Mouse (Mus musculus) CD4-positive, CD25-positive, alpha-beta regulatory T cell, adult 2 months (primary cell): ENCODE data around the gene Fgf8.
A peak's percentile ranks its signal among the peaks of the same experiment; 100 is the strongest.

Source experiments
- DNase-seq: peaks from one replicate; pipeline ENCODE4 v3.0.0-alpha.2; 2012; ENCODE audit warnings: low read depth, low spot score

Fgf8 gene

DNA sequence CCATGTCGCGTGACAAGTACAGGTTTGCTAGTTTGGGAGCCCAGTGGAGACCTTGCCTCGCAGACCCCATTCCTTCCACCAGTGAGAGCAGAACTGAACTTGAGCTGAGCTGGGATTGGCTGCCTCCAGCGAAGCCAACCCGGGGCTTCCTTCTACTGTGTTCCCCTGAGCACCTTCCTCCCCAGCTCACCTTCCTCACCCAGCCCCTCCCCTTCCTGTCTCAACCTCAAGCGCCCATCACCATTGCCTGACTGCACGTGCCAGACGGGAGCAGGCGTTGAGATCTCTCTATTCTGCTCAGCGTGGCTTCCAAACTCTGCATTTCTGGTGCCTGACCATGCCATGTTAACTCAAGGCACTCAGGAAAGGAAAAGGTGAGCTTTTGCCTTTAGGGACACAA is 15.5 kb downstream of the Fgf8 start:
- peak; percentile 31 for DNase-seq

DNA sequence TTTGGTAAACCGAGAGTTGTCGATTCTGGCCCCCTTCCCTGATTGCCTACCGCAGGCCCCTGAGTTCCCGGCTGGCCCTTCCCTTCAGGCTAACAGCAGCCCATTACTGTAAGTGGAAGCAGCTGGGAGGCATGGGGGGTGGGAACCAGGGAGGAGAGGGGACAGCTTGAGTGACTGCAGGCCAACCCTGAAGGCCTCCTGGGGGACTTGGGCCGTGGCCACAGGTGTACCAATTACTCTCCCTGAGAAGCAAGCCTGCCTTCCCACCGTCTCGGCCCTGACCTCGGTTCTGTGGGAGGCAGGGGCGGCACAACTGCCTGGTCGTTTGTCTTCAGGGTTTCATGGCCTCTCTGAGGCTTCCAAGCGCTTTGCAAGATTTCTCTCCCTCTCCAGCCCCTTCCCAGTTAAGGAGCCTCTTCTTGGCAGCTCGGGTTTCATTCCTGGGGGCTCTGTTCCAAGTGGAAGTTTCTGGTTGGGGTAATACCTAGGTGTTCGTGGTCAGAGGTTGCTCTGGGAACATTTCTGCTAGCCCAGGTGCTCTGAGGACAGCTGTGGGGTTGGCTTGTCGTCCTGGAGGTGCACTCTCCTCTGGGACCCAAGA is 16.9 kb downstream of the Fgf8 start:
- DNase-seq, result no peak

DNA sequence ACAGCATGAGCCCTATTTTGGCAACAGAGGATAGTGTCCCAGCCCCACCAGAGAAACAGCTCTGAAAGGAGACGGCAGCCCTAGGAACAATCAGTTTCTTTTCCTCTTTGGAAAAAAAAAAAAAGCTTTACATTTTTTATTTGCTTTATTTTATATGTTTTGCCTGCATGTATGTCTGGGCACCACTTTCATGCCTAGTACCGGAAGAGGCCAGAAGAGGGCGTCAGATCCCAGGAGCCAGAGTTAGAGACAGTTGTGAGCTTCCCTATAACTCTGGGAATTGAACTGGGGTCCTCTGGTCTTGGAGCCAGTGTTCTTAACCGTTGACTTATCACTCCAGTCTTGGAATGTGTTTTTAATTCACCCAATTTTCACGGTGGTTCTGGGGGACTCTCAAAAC is 20.5 kb downstream of the Fgf8 start:
- no peak for DNase-seq

DNA sequence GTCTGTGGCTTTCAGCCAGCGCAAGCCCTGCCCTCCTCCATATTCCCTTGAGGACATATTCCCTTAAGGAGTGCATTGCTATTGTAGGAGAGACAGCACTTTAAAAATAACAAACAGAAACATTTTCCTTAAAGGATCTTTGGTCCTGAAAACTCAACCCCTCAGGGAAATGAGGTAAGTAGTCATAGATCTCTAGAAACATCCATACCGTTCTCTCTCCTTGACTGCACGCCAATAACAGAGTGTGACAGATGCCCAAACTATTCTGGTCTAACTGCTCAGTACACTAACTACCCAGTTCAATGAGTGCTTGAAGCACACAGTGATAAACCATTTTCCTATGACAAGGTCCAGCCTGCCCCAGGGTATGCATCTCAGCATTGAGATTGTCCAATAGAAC is 24.4 kb downstream of the Fgf8 start:
- DNase-seq, result no peak

DNA sequence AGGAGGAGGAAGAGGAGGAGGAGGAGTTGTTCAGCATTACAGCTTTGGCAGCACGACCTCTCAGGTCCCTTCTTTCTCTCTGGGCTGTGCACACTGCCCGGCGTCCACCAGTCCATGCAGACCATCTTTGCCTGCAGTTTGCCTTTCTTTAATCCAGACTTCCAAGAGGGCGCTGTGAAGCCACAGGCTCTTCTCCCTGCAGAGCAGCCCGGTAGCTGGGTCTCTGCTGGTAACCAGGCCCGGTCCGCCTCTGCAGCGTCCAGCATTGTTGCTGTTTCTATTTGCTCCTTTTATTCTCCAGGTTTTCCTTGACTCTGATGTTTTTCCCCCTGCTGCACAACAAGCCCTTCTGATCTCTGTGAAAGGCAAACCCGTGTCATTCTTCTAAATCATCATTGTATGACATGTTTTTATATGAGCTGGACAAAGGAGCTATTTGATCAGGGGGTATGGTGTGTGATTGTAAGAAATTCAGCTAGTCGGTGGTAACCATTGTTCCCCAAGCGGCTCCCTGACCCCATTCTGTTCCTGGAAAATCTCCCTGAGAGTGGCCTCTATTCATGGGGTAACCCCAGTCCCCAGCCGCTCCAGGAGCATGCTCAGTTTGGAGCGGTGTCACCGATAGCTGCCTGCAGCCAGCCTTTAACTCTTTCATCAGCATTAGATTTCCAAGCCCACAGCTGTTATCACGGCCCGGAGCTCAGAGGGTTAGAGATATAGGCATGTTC is 25.1 kb downstream of the Fgf8 start:
- no peak for DNase-seq

DNA sequence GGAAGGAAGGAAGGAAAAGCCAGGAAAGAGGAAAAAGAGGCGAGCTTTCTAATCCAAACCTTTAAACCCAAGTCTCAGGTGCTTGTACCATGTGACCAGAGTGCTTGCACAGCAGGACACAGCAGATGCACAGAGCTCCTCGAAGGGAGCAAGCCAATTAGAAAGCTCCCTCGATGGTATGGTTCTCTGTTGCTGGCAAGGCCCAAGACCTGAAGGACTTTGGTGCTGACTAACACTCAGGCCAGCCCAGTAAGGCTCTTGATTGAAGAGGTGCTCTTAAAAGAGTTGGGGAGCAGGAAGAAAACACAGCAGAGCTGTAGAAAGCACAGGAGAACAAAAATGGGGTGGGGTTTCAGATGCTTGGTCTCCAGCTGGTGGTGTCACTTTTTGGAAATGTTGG is 34.0 kb downstream of the Fgf8 start:
- no peak for DNase-seq

DNA sequence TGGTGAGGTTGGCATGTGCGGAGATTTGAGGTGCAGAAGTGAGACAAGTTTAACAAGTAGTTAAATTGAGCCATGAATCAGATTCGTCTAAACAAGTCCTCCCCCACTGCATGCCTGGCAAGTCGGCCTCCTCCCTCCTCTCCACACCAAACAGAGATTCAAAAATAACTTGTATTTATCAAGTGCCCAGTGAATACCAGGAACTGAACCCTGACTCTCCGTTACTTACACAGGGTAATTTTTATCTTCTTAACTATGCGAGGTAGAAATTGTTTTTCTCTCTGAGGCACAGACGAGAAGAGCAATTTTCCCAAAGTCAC is 46.5 kb downstream of the Fgf8 start:
- DNase-seq, result no peak

DNA sequence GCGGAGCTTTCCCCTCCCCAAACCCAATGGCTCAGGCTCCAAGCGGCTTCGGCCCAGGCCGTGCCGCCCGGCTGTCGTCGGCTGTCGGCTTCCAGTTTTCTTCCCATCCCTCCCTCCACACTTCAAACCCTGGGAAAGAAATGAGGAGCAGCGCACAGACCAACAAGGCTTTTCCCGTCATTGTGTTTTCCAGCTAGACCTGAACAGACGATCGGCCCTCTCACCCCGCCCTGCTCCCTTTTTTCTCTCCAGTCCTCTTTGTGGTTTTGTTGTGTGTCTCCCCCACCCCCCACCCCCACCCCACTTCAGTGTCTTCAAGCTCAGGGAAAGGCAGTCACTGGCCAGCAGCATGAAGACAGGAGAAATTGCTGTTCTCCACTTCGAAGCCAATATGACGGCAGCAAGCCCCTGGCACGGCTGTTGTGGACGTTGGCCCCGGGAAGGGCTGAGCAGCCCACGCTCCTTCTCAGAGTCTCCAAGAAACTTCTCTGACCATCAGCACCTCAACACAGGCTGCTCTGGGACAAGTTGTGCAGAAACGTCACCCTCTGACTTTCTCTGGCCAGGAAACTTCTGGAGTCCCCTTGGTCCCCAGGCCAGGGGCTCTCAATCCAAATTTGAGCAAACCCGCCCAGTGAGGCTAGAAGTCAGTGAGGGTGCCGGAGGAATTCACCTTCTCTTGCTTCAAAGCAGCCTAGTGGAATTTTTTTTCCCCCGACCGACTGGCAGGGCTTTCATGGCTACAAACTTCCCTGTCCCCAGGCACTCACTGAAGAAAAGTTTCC is 47.0 kb downstream of the Fgf8 start:
- DNase-seq, result no peak

DNA sequence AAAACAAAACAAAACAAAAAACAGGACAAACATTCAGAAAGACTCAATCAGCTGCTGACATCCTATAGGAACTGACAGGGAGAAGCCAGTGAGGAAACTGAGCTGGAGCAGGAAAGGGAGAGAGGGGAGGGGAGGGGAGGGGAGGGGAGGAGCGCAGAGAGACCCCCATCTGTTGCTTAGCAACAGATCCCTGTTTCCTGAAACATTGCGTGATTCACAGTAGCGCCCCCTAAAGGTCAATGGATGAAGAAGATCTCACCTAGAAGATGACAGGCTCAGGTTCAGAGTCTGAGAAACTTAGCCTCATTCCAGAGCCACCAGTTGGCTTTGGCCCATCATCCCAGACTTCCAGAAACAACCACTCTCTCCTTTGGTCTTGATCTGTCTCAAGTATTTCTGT is 48.7 kb downstream of the Fgf8 start:
- DNase-seq, result peak; percentile 61

DNA sequence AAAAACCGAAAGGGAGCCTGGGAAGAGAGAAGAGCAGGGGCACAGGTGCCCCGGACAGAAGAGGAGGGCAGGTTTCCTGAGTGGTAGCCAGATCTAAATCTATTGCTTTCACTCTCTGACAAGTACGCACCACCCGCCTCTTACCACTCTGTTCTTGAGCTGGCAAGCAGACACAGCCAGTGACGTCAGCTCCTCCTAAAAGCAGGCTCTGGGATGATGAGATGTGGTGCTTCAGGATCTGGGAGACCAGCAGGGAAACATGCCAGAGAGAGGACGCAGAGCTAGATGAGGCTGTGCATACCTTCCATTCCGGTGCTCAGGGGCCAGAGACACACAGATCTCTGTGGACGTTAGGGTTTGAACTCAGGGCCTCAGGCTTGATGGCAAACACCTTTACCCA is 50.5 kb downstream of the Fgf8 start:
- DNase-seq, result no peak

DNA sequence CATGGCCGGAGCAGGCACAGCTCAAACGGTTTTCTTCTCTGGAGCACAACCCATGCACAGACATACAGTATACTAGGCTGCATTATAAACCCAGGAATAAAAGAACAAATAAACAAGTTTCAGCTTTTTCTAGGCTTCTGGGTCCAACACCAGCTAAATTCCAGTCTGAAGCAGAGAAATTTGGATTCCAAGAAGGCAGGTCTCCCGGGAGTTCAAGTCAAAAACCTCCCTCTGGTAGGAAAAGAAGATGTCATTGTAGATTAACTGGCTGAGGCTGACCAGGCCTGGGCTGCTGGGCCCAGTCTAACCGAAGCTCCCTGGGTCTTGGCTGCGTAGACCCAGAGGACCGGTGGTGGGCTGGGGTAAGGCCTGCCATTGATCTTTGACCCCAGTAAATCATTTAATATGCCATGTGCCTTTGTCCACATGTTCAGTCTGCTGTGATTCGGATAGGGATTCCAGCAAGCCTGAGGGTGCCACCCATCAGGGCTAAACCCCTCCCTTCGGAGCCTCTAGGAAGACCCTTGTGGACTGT is 51.6 kb downstream of the Fgf8 start:
- DNase-seq, result no peak

DNA sequence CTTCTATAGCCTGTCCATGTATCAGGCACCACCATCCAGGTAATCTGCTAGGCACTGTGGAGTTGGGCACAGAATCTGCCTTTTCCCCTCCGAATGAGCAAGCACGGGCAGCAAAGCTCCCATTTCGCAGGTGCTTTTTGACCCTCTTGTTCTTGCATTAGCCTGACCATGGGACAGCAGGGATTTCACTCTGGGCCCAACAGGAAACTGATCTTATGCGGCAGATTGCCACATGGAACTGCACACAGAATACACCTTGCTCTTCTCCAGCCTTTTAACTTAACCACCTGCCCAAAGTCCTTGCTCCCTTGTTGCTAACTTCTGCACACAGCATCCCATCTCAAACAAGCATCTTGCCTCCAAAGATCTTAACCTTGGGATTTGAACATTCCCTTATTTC is 55.7 kb downstream of the Fgf8 start:
- no peak for DNase-seq
